Mouse (Mus musculus): ENCODE measurements around the gene Atp6v0a1. TPM values are rescaled to one million over a fixed set of nuclear protein-coding genes. Genes with fewer than 3 reads are reported as not detected.

Gene Atp6v0a1
- total RNA-seq (2021), result 10 to 100 TPM; 55.7 to 57.7 TPM
- long read RNA-seq, experiment 1, transcript Atp6v0a1-203 (21 exons, 2,716 nt), result major isoform, 9 of 31 reads
- long read RNA-seq, experiment 1, partial matches to known transcripts, result 3 of 31 reads
- long read RNA-seq, experiment 1, other reads (novel, unspliced or antisense), result 19 of 31 reads
- long read RNA-seq, experiment 2, transcript Atp6v0a1-203 (21 exons, 2,716 nt), result major isoform, 9 of 34 reads
- long read RNA-seq, experiment 2, partial matches to known transcripts, result 6 of 34 reads
- long read RNA-seq, experiment 2, other reads (novel, unspliced or antisense), result 18 of 34 reads

DNA sequence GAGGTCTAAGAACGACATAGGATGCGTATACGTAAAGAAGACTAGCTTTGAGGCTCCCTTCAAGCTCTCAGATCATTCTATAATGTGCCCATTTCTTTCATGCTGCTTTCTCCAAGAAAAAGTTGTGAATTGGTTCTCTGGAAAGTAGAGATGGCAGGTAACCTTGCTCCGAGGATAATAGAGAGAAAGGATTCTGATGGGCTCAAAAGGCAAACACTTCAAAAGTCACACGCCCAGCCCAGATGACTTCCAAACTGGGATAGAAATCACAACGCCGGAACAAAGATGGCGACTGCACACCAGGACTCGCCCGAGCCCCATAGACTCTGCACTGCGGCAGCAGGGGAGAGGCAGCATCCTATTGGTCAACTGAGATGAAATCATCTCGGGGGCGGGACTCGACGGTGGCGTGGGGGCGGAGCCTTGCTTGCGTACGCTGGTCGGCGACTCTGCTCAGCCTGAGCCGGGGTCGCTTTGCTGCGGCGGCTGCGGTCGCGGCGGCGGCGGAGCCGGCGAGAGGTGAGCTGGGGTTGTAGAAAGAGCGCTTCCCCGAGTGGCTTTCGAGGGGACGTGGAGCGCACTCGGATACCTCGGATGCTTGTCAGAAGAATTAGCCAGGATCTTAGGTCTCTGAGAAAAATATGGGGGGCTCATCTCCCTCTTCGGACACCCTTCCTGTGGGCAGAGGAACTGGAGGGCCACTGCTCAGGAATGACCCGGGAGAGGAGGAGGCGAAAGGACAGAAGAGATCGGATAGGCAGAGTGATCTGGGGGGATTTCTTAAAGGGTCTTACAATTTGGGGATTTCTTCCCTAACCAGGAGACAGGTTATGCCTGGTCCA, at the start of gene Atp6v0a1:
Gene Atp6v0a1 (plus strand): TSS at position 407 of the 842 bp plus-strand sequence.
- peak; percentile 96 to 97 for DNase-seq
- intact Hi-C loops (cut with DNase I), result no loop called here

GRCm38 (mm10) chr11:100959464-100959810, 49.8 kb upstream of the Atp6v0a1 start:
- DNase-seq, result peak in 1 of 2 experiments; percentile 58
- intact Hi-C loops (cut with DNase I), result loop anchor here (5.0 to 10.0 kb wide), 3 partner anchors 127 to 245 kb away; partner anchors contain the start of genes Hcrt, Hspb9 and Kat2a

DNA sequence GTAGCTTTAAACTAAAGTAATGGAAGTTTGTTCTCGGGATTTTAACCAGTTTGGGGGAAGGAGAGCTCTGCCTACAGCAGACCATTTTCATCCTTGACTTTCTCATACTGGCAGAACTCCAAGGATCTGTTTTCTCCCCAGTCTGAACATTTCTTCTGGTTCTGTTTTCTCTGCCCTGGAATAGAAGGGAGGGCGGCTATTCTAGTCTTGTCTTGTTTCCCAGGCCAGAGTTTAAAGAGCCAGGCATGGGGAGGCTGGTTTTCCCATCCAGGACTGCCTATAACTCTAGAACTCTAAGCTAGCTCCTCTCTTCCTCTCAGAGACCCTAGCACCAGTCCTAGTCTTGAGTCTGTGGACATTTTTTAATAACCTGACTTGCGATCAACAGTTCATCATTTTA, 49.4 kb upstream of the Atp6v0a1 start:
- DNase-seq, result no peak
- intact Hi-C loops (cut with DNase I), result loop anchor here (5.0 to 10.0 kb wide), 3 partner anchors 128 to 245 kb away; partner anchors contain the start of genes Hcrt, Hspb9 and Kat2a

- peak; percentile 62 to 78 for DNase-seq
- intact Hi-C loops (cut with DNase I), result no loop called here
These were observed 48.7 kb upstream of the Atp6v0a1 start for GRCm38 (mm10) chr11:100960540-100960939.

DNA sequence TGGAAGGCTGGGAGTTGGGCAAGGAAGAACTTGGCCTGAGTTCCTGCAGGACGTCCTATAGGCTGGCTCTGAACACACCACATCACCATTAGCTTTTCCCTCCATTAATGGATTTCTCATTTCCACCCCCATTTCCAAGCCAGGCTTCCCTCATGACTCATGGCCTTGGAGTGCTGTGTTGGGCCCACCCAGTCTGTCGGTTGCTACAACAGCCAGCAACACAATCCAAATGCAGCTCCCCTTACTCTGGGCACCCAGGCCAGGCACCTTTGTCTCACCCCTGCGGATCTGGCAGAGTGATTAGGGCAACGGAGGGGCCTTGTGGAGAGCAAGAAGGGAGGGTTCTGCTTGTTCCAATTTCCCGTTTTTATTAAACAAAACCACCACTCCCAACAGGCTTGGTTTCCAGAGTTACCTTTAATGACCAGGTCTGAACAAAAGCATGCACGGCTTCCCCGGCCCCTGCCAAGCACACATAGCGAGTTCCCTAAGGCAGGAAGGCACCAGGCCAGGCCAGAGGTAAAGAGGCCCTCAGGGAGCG, 46.8 kb upstream of the Atp6v0a1 start:
- DNase-seq, result peak; percentile 55 to 75
- intact Hi-C loops (cut with DNase I), result no loop called here

GRCm38 (mm10) chr11:100963647-100964046, 45.6 kb upstream of the Atp6v0a1 start:
- DNase-seq, result peak; percentile 64 to 70
- intact Hi-C loops (cut with DNase I), result no loop called here

GRCm38 (mm10) chr11:100964180-100964579, 45.1 kb upstream of the Atp6v0a1 start:
- intact Hi-C loops (cut with DNase I), result no loop called here
- no peak for DNase-seq

DNA sequence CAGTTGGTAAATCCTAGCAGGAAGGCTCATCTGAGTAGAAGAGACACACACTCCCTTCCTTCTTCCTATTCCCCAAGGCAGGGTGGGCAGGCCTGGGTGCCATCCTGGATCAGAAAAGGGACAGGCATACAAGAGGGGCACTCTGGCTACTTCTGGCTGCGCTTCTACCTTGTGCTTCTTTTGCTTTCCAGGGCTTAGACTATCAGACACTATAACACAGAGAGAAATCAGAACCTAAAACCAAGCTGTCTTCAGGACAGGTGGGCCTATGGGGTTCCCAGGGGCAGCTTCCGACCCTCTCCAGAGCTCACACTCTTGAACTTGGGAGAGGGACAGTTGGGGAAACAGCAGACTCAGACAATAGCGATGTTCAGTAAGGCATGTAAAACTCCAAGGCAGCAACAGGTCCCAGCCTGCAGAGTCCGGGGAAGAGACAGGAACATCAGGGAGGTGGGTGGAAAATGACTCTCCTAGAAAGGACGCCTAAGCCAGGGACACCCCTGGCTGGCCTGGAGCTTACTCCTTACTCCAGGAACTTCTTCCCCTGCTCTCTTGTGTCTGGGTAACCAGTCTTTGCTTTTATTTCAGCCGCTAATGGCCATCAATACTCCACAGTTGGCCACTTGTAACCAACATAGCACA, 44.2 kb upstream of the Atp6v0a1 start:
- intact Hi-C loops (cut with DNase I), result no loop called here

DNA sequence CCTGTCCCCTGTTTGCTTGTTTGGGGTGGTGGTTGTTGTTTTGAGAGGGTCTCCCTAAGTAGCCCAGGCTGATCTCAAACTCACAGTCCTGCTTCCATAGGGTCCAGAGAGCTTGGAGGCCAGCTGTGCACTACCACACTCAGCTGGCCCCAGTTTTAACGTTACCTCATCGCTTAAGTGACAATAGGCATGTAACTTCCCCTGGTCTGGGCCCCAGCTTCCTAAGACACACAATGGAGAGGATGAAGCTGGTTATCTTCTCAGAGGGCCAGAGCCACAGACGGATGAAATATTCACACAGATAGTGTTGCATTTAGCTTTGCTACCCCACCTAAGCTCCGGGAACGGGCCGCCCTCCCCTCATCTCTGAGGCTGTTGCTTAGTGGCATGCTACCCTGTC, 43.5 kb upstream of the Atp6v0a1 start:
- intact Hi-C loops (cut with DNase I), result no loop called here

More for the DNA sequence above, 44.2 kb upstream of the Atp6v0a1 start:
- no peak for DNase-seq

DNA sequence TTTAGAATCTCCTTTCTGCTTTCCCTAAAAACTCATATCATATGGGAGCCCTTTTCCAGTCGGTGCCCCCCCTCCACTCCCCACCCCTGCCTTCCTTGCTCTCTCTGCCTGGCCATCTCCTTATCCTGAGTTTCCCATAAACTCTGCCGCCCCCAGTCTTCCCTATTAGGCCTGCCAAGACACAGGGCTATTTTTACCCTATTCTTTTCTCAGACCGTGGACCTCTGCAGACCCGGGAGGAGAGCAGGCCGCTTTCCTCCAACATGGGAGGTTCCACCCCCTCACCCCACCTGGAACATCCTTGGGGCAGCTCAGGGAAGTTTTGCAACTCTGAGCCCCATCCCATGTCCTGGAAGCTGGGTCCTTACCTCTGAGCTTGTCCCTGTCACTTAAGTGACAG, 41.9 kb upstream of the Atp6v0a1 start:
- DNase-seq, result no peak
- intact Hi-C loops (cut with DNase I), result no loop called here

More for the DNA sequence above, 43.5 kb upstream of the Atp6v0a1 start:
- DNase-seq, result no peak

GRCm38 (mm10) chr11:100967881-100968420, 41.3 kb upstream of the Atp6v0a1 start:
- DNase-seq, result no peak
- intact Hi-C loops (cut with DNase I), result no loop called here

DNA sequence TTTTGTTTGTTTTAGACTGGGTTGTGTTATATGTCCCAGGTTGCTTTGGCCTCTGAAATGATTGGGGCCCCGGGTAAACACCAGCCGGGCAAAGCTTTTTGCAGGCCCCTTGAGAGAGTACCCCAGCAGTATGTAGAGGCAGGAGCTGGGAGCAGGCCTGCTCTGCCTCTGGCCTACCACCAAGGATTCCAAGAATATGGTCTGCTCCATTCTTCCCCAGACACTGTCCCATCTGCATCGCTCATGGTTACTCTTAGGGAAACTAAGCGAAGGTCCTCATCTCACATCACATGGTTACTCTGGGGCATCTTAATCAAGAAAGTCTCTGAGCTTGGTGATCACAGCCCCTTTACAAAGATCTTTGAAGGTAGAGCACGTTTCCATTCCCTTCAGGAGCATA, 40.8 kb upstream of the Atp6v0a1 start:
- no peak for DNase-seq
- intact Hi-C loops (cut with DNase I), result no loop called here

GRCm38 (mm10) chr11:100969189-100969743, 40.0 kb upstream of the Atp6v0a1 start:
- DNase-seq, result peak in 1 of 2 experiments; percentile 37

DNA sequence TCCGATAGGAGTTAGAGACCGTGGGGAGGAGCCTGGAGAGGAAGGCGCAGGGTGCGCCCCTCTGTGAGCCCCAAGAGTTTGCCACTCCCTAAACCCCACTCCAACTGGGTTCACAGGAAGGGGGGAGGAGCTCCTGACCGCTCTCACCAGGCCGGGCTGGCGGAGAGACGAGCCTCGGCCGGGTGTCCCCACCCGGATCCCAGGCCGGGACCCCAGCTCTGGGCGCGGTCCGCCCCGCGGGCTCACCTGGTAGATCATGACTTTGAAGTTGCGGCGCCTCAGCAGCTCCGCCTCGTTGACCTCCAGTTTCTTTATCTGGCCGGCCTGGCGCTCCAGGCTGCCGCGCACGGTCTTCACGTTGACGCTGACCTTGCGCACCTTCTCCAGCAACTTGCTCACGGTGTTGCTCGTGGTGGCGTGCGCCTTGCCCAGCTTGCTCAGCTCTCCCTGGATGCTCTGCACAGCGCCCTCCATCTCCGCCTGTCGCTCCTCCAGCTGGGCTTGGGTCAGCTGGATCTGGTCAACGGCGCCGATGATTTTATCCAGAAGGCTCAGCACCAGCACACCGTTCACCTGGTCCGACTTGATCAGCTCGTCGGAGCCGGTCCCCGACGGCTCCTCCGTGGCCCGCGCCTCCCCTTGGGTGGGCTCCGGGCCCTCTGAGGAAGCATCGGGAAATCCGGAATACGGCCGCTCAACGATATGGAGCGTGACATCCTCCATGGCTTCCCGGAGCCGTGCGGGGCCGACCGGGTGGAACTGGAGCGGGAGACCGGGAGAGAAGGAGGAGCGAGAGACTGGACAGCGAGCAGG, 39.3 kb upstream of the Atp6v0a1 start:
- intact Hi-C loops (cut with DNase I), result no loop called here

More at GRCm38 (mm10) chr11:100969189-100969743, 40.0 kb upstream of the Atp6v0a1 start:
- intact Hi-C loops (cut with DNase I), result no loop called here

DNA sequence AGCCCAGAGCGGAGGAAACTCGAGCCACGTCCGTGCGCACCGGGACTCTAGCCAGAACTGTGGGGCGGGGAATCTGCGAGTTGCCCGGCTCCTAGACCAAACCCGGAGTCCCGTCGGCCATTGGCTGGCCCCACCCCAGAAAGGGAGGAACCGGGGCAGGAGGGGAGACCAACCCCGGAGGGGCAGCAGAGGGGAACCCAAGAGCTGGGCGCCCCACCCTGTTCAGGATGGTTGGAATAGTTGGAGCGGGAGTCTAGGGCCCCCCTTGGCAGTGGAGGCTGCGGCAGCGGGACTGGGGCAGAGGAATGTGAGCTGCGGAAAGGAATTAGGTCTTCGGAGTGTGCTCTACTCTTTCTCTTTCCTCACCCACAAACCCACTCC, 38.7 kb upstream of the Atp6v0a1 start, which contains the start of gene Cavin1:
Gene Cavin1 (minus strand): TSS at position 331 of the 381 bp plus-strand sequence.
- peak; percentile 98 to 100 for DNase-seq
- intact Hi-C loops (cut with DNase I), result no loop called here

More for the DNA sequence above, 39.3 kb upstream of the Atp6v0a1 start:
- DNase-seq, result peak; percentile 60 to 62

DNA sequence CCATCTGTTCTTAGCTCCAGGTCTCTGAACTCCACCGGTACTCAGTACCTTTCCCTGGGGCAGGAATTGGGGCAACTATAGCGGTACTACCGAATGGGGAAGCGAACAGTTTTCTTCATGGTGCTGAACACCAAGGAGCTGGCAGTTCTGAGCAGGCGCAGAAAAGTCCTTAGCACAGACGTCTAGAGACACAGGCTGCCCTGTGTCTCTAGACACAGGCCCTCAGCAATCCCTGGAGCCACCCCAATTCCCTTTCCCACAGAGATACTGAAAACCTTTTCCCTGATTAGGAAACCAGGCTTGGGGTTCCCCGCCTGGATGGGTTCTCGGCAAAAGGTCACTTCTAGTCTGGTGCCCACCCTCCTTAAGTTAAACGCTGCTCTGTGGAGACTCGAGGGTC, 37.8 kb upstream of the Atp6v0a1 start:
- intact Hi-C loops (cut with DNase I), result no loop called here
- no peak for DNase-seq

DNA sequence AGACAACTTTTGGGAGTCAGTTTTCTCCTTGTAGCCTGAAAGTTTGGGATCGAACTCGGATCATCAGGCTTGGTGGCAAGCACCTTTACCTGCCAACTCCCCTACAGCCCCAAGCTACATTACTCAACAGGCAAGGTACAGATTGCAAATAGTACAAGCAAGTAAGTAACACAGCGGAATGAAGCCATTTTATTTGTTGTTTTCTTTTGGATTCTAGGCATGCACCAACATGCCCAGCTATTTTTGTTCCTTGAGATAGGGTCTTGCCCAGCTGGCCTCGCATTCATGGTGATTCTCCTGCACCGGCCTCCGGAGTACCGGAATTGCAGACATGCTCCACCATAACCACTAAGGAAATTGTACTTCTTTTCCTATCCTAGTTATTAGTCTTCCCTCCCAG, 36.0 kb upstream of the Atp6v0a1 start:
- no peak for DNase-seq
- intact Hi-C loops (cut with DNase I), result no loop called here

DNA sequence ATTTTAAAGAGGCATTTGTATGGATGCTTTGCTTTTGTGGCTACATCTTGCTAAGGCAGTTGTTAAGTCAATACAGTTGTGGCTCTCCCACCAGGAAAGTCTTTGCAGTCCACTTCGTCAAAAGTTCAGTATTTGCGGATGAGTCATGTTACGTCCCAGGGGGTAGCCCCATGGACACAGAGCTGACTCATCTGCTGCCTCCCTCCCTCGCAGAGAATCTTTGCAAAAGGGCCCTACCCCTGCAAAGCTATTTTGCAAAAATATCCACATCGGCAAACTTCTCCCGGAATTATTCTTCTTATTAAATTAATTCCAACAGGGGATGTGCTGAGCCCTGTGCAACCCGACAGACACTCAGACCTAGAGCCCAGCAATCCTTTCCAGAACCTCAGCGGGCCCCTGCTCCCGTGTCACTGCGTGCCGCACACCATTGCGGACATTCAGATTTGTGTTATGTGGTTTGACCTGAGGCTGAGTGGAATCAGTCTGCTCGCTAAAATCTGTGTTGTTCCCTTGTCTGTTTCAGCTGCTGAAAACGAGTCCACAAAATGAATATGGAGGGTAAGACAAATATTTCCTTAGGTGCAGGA, 34.8 kb upstream of the Atp6v0a1 start:
- intact Hi-C loops (cut with DNase I), result no loop called here
- DNase-seq, result peak in 1 of 2 experiments; percentile 55

DNA sequence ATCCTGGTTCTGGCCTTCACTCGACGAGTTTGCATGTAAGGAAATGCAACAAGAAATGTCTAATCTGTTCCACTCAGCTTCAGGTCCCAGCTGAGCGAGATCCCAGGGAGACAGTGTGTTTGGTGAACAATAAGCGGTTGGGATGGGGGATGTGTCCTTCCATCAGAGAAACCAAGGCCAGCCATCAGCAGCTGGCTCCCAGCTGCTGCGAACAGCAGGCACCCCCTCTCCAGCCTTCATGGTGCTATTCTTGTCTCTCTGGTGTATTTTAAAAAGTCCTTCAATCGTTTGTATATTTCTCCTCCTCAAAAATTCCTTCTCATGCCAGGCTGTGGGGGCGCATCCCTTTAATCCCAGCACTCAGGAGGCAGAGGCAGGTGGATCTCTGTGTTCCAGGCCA, 34.0 kb upstream of the Atp6v0a1 start:
- no peak for DNase-seq
- intact Hi-C loops (cut with DNase I), result no loop called here

Data from gastrocnemius, postnatal 36 days (tissue).